Mouse (Mus musculus) hindbrain, postnatal 0 days (tissue): Measurements from ENCODE around the gene Shisa7. TPM values are rescaled to one million over a fixed set of nuclear protein-coding genes. Genes with fewer than 3 reads are reported as not detected.

Source experiments
- ATAC-seq: fragments of 200-750 bp; cut with Nextera tagmentation; 2 replicates; pipeline ENCODE4 v1.8.0; 2017; ENCODE audit warnings: mild to moderate bottlenecking, moderate TSS enrichment, moderate library complexity
- DNase-seq: peaks from one replicate; pipeline ENCODE4 v3.0.0-alpha.2; 2015; ENCODE audit warnings: low spot score
- H3K27ac ChIP-seq: fragments of 300-500 bp; sonication (generic); 2 replicates; pipeline ENCODE4 v1.5.1; 2014; ENCODE audit warnings: mild to moderate bottlenecking
- H3K27me3 ChIP-seq: fragments of 300-500 bp; sonication (generic); 2 replicates; pipeline ENCODE4 v1.6.1; 2014; ENCODE audit warnings: low read length, mixed read lengths; ENCODE audit not compliant: insufficient read depth
- H3K36me3 ChIP-seq: fragments of 300-500 bp; sonication (generic); 2 replicates; pipeline ENCODE4 v1.6.1; 2014; ENCODE audit warnings: low read length, mixed read lengths; ENCODE audit not compliant: insufficient read depth
- H3K4me1 ChIP-seq: fragments of 300-500 bp; sonication (generic); 2 replicates; pipeline ENCODE4 v1.6.1; 2014; ENCODE audit warnings: antibody characterized with exemption, low read length, mixed read lengths; ENCODE audit not compliant: insufficient read depth
- H3K4me2 ChIP-seq: fragments of 300-500 bp; sonication (generic); 2 replicates; pipeline ENCODE4 v1.6.1; 2014; ENCODE audit warnings: low read depth, mild to moderate bottlenecking, low read length, moderate library complexity, mixed read lengths
- H3K4me3 ChIP-seq: fragments of 300-500 bp; sonication (generic); 2 replicates; pipeline ENCODE4 v1.5.1; 2014; ENCODE audit warnings: low read length
- H3K9ac ChIP-seq: fragments of 300-500 bp; sonication (generic); replicated peaks from 2 replicates; pipeline ENCODE4 v1.6.1; 2014; ENCODE audit warnings: mild to moderate bottlenecking, low read length, moderate library complexity, mixed read lengths
- H3K9me3 ChIP-seq: fragments of 300-500 bp; sonication (generic); 2 replicates; pipeline ENCODE4 v1.6.1; 2016; ENCODE audit warnings: low read length, mixed read lengths
- CTCF ChIP-seq: IDR thresholded peaks from 2 replicates; pipeline ENCODE4 v1.5.1; 2016; ENCODE audit warnings: antibody characterized with exemption, control low read depth, low read depth
- WGBS: fragments of 180-500 bp; shearing (Covaris S2); extraction: QIAGEN DNeasy Blood & Tissue Kit; methylation state at CpG from one replicate; pipeline ENCODE4 v1.1.7; 2014; 5-methylcytosine and 5-hydroxymethylcytosine counted together
- polyA plus RNA-seq: library from polyadenylated mRNA; unstranded; fragments of >200 nt; fragmentation: Nextera tagmentation; extraction: Ambion mirVana; gene quantifications from 2 replicates; pipeline ENCODE4 v1.2.1, GENCODE M21; 2015
- total RNA-seq: library from RNA; depleted of rRNA; stranded (reverse); fragments of >200 nt; gene quantifications from 2 replicates; pipeline ENCODE4 v1.2.3, GENCODE M21; 2014

Shisa7 gene
- total and polyA plus RNA-seq, 2 experiments from 2014 or later: 6.9 to 46.3 TPM

- ATAC-seq (peak; percentile 48), DNase-seq (peak; percentile 70)
- Histone ChIP-seq H3K27ac (peak overlapping the region; percentile 80), H3K36me3 (no peaks in the 10 kb centered on the region), H3K4me2 (peak overlapping the region; percentile 89), H3K4me3 (peak overlapping the region; percentile 49), H3K27me3 (no peaks in the 10 kb centered on the region), H3K9me3 (no peaks in the 10 kb centered on the region), H3K4me1 (peaks cover 1% of the 10 kb centered on the region; the same call in 1 of the 2 replicates), H3K9ac (peak overlapping the region; percentile 63)
- 4% methylated on average over 57 of the region's 64 CpGs for WGBS
- 0 out of 2 replicates have a peak, but pooled peaks have one; percentile 15 for TF ChIP-seq CTCF
Measured at GRCm38 (mm10) chr7:4788499-4789435, 55.7 kb downstream of the Shisa7 start.

GRCm38 (mm10) chr7:4783667-4784268, 60.7 kb downstream of the Shisa7 start:
- H3K9ac ChIP-seq: no peak overlapping the region
- no peaks in the 10 kb centered on the region for H3K36me3 ChIP-seq
- H3K27ac ChIP-seq: no peak overlapping the region
- no peak overlapping the region for H3K4me2 ChIP-seq
- no peak for DNase-seq
- no peak overlapping the region for H3K4me3 ChIP-seq
- H3K4me1 ChIP-seq: no peaks in the 10 kb centered on the region
- no peaks in the 10 kb centered on the region for H3K27me3 ChIP-seq
- no peaks in the 10 kb centered on the region for H3K9me3 ChIP-seq
- no peak for ATAC-seq
- TF ChIP-seq CTCF: no peak
- WGBS: 83% methylated on average over 14 of the region's 14 CpGs

DNA sequence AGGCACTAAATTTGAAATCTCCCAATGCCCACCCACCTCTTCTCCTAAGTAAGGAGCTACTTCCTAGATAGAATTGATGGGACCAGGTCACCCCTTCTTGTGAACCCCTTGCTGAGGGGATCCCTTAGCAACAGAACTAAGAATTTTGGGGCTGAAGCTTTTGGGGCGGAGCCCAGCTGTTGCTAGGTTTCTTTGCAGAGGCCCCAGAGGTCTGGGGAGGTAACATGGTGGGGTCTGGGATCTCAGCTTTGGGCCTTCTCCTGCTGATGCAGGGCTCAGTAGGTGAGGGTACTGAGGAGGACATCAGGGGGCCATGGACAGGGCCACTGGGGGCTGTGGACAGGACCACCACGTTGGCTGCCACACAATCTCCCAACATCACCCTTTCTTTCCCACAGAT, 61.7 kb downstream of the Shisa7 start, which contains the start of the genes Il11 and Tmem190:
Gene Il11, minus strand, starts transcription at position 101 of the 400 bp plus-strand sequence.
Gene Tmem190, plus strand, starts transcription at position 179 of the 400 bp plus-strand sequence.
- WGBS: 81% methylated on average over 2 of the region's 2 CpGs
- H3K9ac ChIP-seq: no peak within 1 kb of the TSS
- peaks cover 9% of the 10 kb centered on the region; the same call in 1 of the 2 replicates for H3K27me3 ChIP-seq
- ATAC-seq (no peak), DNase-seq (no peak)
- no peaks in the 10 kb centered on the region for H3K36me3 ChIP-seq
- H3K4me2 ChIP-seq: no peak within 1 kb of the TSS
- TF ChIP-seq CTCF: no peak
- H3K9me3 ChIP-seq: no peaks in the 10 kb centered on the region
- no peaks in the 10 kb centered on the region for H3K4me1 ChIP-seq
- no peak within 1 kb of the TSS for H3K27ac ChIP-seq
- no peak within 1 kb of the TSS for H3K4me3 ChIP-seq

- WGBS: 57% methylated on average over 3 of the region's 3 CpGs
- Histone ChIP-seq H3K9me3 (no peaks in the 10 kb centered on the region), H3K4me1 (0 out of 2 replicates have a peak, but pooled peaks cover 1% of the 10 kb centered on the region), H3K27me3 (peaks cover 15% of the 10 kb centered on the region; the same call in 1 of the 2 replicates), H3K4me2 (no peak overlapping the region), H3K36me3 (no peaks in the 10 kb centered on the region), H3K9ac (no peak overlapping the region), H3K4me3 (no peak overlapping the region), H3K27ac (no peak overlapping the region)
- TF ChIP-seq CTCF: no peak
- ATAC-seq: no peak
- no peak for DNase-seq
Measured at GRCm38 (mm10) chr7:4782130-4782529, 62.4 kb downstream of the Shisa7 start.

DNA sequence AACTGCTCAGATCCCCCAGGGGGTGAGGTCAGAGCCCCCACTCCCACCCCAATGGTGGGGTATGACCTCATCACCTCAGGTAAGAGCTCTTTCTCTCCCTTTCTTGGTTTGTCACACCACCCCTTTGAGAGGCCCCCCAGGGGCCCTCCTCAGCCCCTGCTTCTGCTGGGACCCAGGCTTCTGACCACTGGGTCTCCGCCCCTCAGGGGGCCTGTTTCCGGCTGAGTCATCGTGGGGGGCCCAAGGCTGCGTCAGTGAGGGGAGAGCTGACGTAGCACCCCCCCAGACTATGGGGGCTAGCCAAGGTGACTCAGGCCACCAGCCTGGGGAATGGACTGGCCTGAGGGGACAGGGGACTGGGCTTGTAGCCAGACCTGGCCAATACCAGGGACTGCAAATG, 64.6 kb downstream of the Shisa7 start:
- Histone ChIP-seq H3K4me1 (0 out of 2 replicates have a peak, but pooled peaks cover 3% of the 10 kb centered on the region), H3K27ac (no peak overlapping the region), H3K36me3 (no peaks in the 10 kb centered on the region), H3K9ac (no peak overlapping the region), H3K27me3 (peaks cover 34% of the 10 kb centered on the region), H3K9me3 (no peaks in the 10 kb centered on the region), H3K4me2 (no peak overlapping the region), H3K4me3 (no peak overlapping the region)
- 33% methylated on average over 5 of the region's 5 CpGs for WGBS
- ATAC-seq (no peak), DNase-seq (no peak)
- no peak for TF ChIP-seq CTCF

DNA sequence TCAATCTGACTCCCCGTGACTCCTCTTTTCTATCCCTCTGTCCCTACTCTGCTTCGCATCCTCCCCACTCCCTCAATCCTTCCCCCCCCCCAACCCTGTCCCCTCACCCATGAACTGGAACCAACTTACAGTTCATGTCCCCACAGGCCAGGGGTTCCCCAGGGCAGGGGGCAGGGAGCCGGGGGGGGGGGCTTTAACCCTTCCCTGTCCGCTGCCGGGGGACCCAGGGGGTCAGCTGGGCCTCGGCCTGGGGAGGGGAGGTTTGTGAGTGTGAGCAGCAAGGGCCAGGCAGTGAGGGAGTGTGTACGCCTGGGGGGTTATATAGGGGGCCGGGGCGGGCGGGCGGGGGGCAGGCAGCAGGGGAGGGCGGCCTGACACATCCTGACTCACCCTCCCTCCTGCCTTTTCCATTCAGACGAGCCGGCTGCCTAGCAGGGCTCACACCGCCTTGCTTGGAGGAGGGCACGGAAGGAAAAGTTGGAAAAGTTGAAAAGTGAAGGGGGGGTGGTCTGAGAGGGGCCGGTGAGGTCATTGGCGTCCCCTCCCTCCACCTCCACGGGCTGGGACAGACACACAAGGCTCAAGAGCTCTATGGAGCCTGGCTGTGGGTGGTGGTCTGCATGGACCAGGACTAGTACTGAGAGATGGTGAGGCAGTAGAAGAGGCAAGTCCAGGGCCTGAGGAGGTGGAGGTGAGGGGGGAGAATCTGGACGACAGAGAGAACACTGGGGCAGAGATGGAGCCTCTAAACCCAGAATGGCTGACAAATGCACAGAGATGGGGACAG, 66.5 kb downstream of the Shisa7 start:
- DNase-seq (no peak), ATAC-seq (no peak)
- 0 out of 2 replicates have a peak, but pooled peaks cover 3% of the 10 kb centered on the region for H3K4me1 ChIP-seq
- peaks cover 34% of the 10 kb centered on the region for H3K27me3 ChIP-seq
- H3K9ac ChIP-seq: no peak overlapping the region
- H3K36me3 ChIP-seq: no peaks in the 10 kb centered on the region
- 5% methylated on average over 19 of the region's 20 CpGs for WGBS
- H3K4me3 ChIP-seq: no peak overlapping the region
- no peak overlapping the region for H3K27ac ChIP-seq
- no peak overlapping the region for H3K4me2 ChIP-seq
- H3K9me3 ChIP-seq: no peaks in the 10 kb centered on the region
- TF ChIP-seq CTCF: no peak
